8 mouse cellular contexts compared by ENCODE assay signal in the genomic region with DNA sequence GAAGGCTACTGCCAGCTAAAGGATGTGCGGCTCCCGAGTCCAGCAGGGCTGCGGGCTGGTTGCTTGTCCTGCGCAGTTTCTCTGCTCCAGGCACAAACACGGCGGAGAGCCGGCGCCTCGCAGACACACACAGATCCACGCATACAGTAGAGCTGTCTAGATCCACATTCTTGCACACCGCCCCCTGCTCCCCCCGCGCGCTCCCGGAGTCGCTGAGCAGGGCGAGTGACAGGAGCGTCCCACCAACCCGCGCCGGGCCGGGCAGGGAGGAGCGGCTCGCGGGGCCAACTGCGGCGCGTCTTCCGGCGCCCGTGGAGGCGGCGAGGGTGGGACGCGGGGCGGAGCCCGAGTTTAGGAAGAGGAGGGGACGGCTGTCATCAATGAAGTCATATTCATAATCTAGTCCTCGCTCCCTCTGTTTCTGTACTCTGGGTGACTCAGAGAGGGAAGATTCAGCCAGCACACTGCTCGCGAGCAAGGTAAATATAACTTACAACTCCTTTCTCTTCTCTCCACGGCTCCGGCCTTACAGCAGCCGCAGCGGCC. TPM values are rescaled to one million over a fixed set of nuclear protein-coding genes. Genes with fewer than 3 reads are reported as not detected.
DNase-seq lines count a peak whose midpoint lies in the region; ATAC-seq and TF ChIP-seq lines count a peak whose summit lies in the region.

A gene (plus strand): TSS at position 296 of the 546 bp plus-strand sequence.

- peak; percentile 94 for DNase-seq in A20 (ENCODE audit: low read depth, low spot score)
- DNase-seq in heart, adult 9 months (ENCODE audit: low spot score in 2 of 2) = peak; percentile 97
- peak; percentile 95 for DNase-seq in limb, embryonic 14.5 days (ENCODE audit: low spot score)
- DNase-seq in spleen, adult 2 months (ENCODE audit: low read depth in 1 of 2, low spot score in 2 of 2) = peak; percentile 86 to 98

- no peak for TF ChIP-seq POLR2A in bone marrow macrophage, adult 2 months (IDR thresholded peaks at IDR 0.05; ENCODE audit: borderline replicate concordance, low read depth, low read length)
- peak; percentile 70 for TF ChIP-seq POLR2A in embryonic fibroblast, embryonic 13.5 days (IDR thresholded peaks at IDR 0.05; ENCODE audit: low read depth, low read length)
- peak; percentile 42; the same call in 1 of the 2 replicates for TF ChIP-seq POLR2A in limb, embryonic 14.5 days (IDR thresholded peaks at IDR 0.05; ENCODE audit: borderline replicate concordance, extremely low read depth, insufficient read depth, insufficient read length)
- peak; percentile 58 for TF ChIP-seq POLR2A in spleen, adult 2 months (IDR thresholded peaks at IDR 0.05; ENCODE audit: low read depth, low read length)

- H3K27ac ChIP-seq in bone marrow macrophage, adult 2 months (ENCODE audit: insufficient read depth, low read depth, low read length) = peak within 1 kb of the TSS; percentile 74
- H3K27ac ChIP-seq in embryonic fibroblast, embryonic 13.5 days (ENCODE audit: insufficient read depth, low read length) = peak within 1 kb of the TSS; percentile 66
- H3K27ac ChIP-seq in kidney, embryonic 14.5 days (ENCODE audit: low read depth, low read length) = peak within 1 kb of the TSS; percentile 81; the same call in 1 of the 2 replicates
- peak within 1 kb of the TSS; percentile 93 for H3K27ac ChIP-seq in limb, embryonic 14.5 days (replicated peaks; ENCODE audit: low read depth, low read length)
- H3K27ac ChIP-seq in midbrain, embryonic 16.5 days (ENCODE audit: low read length) = peak within 1 kb of the TSS; percentile 96
- H3K27ac ChIP-seq in spleen, adult 2 months (ENCODE audit: insufficient read depth, low read length) = peak within 1 kb of the TSS; percentile 83

- H3K27me3 ChIP-seq in kidney, embryonic 14.5 days (ENCODE audit: control insufficient read depth, insufficient read depth, low read length) = peaks cover 6% of the 10 kb centered on the region; the same call in 1 of the 2 replicates
- no peaks in the 10 kb centered on the region; the same call in 1 of the 2 replicates for H3K27me3 ChIP-seq in limb, embryonic 14.5 days (ENCODE audit: control insufficient read depth, insufficient read depth, low read length)
- H3K27me3 ChIP-seq in midbrain, embryonic 16.5 days (ENCODE audit: control insufficient read depth, insufficient read depth, low read depth, low read length) = no peaks in the 10 kb centered on the region
- H3K27me3 ChIP-seq in spleen, adult 2 months (ENCODE audit: control insufficient read depth, insufficient read depth, low read length) = no peaks in the 10 kb centered on the region

- ATAC-seq in kidney, embryonic 14.5 days (ENCODE audit: low FRiP score, low TSS enrichment) = peak; percentile 94
- ATAC-seq in limb, embryonic 14.5 days (ENCODE audit: low FRiP score, low read depth) = peak; percentile 93
- peak; percentile 98 for ATAC-seq in midbrain, embryonic 16.5 days

- no peak for TF ChIP-seq CTCF in bone marrow macrophage, adult 2 months (IDR thresholded peaks at IDR 0.05; ENCODE audit: low read depth, low read length)
- no peak for TF ChIP-seq CTCF in embryonic fibroblast, embryonic 13.5 days (IDR thresholded peaks at IDR 0.05; ENCODE audit: borderline replicate concordance, insufficient read depth, low read length)
- no peak for TF ChIP-seq CTCF in spleen, adult 2 months (IDR thresholded peaks at IDR 0.05; ENCODE audit: extremely low read depth, insufficient read depth, insufficient read length, insufficient replicate concordance)

- H3K9me3 ChIP-seq in kidney, embryonic 14.5 days (ENCODE audit: control insufficient read depth, low read length) = no peaks in the 10 kb centered on the region
- H3K9me3 ChIP-seq in limb, embryonic 14.5 days (ENCODE audit: control insufficient read depth, low read length) = no peaks in the 10 kb centered on the region
- no peaks in the 10 kb centered on the region for H3K9me3 ChIP-seq in midbrain, embryonic 16.5 days (replicated peaks; ENCODE audit: control insufficient read depth, low read length, poor library complexity, severe bottlenecking)

- peaks cover 10% of the 10 kb centered on the region for H3K4me1 ChIP-seq in bone marrow macrophage, adult 2 months (ENCODE audit: control insufficient read depth, insufficient read depth, low read length)
- H3K4me1 ChIP-seq in embryonic fibroblast, embryonic 13.5 days (ENCODE audit: control insufficient read depth, insufficient read depth, low read length) = no peaks in the 10 kb centered on the region
- H3K4me1 ChIP-seq in kidney, embryonic 14.5 days (ENCODE audit: control insufficient read depth, insufficient read depth, low read length) = no peaks in the 10 kb centered on the region
- peaks cover 19% of the 10 kb centered on the region for H3K4me1 ChIP-seq in limb, embryonic 14.5 days (ENCODE audit: control insufficient read depth, insufficient read depth, low read length)
- H3K4me1 ChIP-seq in midbrain, embryonic 16.5 days (ENCODE audit: control insufficient read depth, insufficient read depth, low read length) = peaks cover 14% of the 10 kb centered on the region
- H3K4me1 ChIP-seq in spleen, adult 2 months (ENCODE audit: control insufficient read depth, insufficient read depth, insufficient read length) = peaks cover 2% of the 10 kb centered on the region; the same call in 1 of the 2 replicates

- 1% methylated on average over 44 of the region's 45 CpGs for WGBS in kidney, embryonic 14.5 days
- WGBS in limb, embryonic 14.5 days = 0% methylated on average over 43 of the region's 45 CpGs
- WGBS in midbrain, embryonic 16.5 days = under 1% methylated on average over 40 of the region's 45 CpGs
- WGBS in spleen, adult 2 months = under 1% methylated on average over 45 of the region's 45 CpGs

- peak within 1 kb of the TSS; percentile 100 for H3K4me2 ChIP-seq in kidney, embryonic 14.5 days (replicated peaks; ENCODE audit: low read depth, low read length)
- H3K4me2 ChIP-seq in limb, embryonic 14.5 days (replicated peaks; ENCODE audit: low read depth, low read length, severe bottlenecking) = peak within 1 kb of the TSS; percentile 82
- peak within 1 kb of the TSS; percentile 94 for H3K4me2 ChIP-seq in midbrain, embryonic 16.5 days (ENCODE audit: low read length)

- peak within 1 kb of the TSS; percentile 73 for H3K9ac ChIP-seq in kidney, embryonic 14.5 days (ENCODE audit: low read depth, low read length)
- H3K9ac ChIP-seq in limb, embryonic 14.5 days (ENCODE audit: low read depth, low read length, severe bottlenecking) = peak within 1 kb of the TSS; percentile 81
- H3K9ac ChIP-seq in midbrain, embryonic 16.5 days (ENCODE audit: low read depth, low read length) = peak within 1 kb of the TSS; percentile 76

- H3K4me3 ChIP-seq in bone marrow macrophage, adult 2 months (ENCODE audit: insufficient read depth, low read length) = peak within 1 kb of the TSS; percentile 84
- H3K4me3 ChIP-seq in embryonic fibroblast, embryonic 13.5 days (ENCODE audit: insufficient read depth, low read length) = peak within 1 kb of the TSS; percentile 79
- peak within 1 kb of the TSS; percentile 72 for H3K4me3 ChIP-seq in kidney, embryonic 14.5 days (ENCODE audit: low read length)
- H3K4me3 ChIP-seq in limb, embryonic 14.5 days (replicated peaks; ENCODE audit: low read length) = peak within 1 kb of the TSS; percentile 79
- H3K4me3 ChIP-seq in midbrain, embryonic 16.5 days (ENCODE audit: low read depth, low read length) = peak within 1 kb of the TSS; percentile 69
- peak within 1 kb of the TSS; percentile 81 for H3K4me3 ChIP-seq in spleen, adult 2 months (ENCODE audit: extremely low read depth, insufficient read depth, insufficient read length)

- H3K36me3 ChIP-seq in kidney, embryonic 14.5 days (ENCODE audit: control insufficient read depth, insufficient read depth, low read length) = no peaks in the 10 kb centered on the region
- H3K36me3 ChIP-seq in limb, embryonic 14.5 days (ENCODE audit: control insufficient read depth, insufficient read depth, low read length) = no peaks in the 10 kb centered on the region
- no peaks in the 10 kb centered on the region for H3K36me3 ChIP-seq in midbrain, embryonic 16.5 days (ENCODE audit: control insufficient read depth, insufficient read depth, low read length)
- H3K36me3 ChIP-seq in spleen, adult 2 months (ENCODE audit: control insufficient read depth, insufficient read depth, low read length) = no peaks in the 10 kb centered on the region

RNA-seq across cellular contexts. Expression of the gene that starts here (rescaled TPM):
- 58.9 and 73.9 TPM in 2 replicates for polyA plus RNA-seq in bone marrow macrophage, adult 2 months (2012; ENCODE audit: insufficient read depth, insufficient read length, missing spikeins)
- polyA plus RNA-seq in embryonic fibroblast, embryonic 13.5 days (2011; ENCODE audit: insufficient read length, low read depth, missing spikeins) = 48.0 and 84.6 TPM in 2 replicates
- polyA plus RNA-seq in kidney, embryonic 14.5 days (2014; fragmentation: Nextera tagmentation; extraction: Ambion mirVana) = 44.1 and 46.9 TPM in 2 replicates
- polyA plus RNA-seq in limb, embryonic 14.5 days (2012; rRNA removed) = 104 TPM in 2 replicates
- 72.2 and 94.3 TPM in 2 replicates for polyA plus RNA-seq in limb, embryonic 14.5 days (2014; fragmentation: Nextera tagmentation; extraction: Ambion mirVana)
- polyA plus RNA-seq in midbrain, embryonic 16.5 days (2015; fragmentation: Nextera tagmentation; extraction: Ambion mirVana) = 160 and 178 TPM in 2 replicates
- 22.7 and 23.4 TPM in 2 replicates for polyA plus RNA-seq in spleen, adult 2 months (2012; rRNA removed)

Comparison
In these comparisons a context has a peak if more than half of its experiments do, and no peak if none do; other contexts are left out.
1. Peak in every context shown above with its lines: DNase-seq, ATAC-seq, H3K4me3 ChIP-seq and H3K27ac ChIP-seq.